8 mouse cellular contexts compared by ENCODE assay signal in genomic region chr17:14280425-14280833, GRCm38 (mm10). TPM values are rescaled to one million over a fixed set of nuclear protein-coding genes. Genes with fewer than 3 reads are reported as not detected.
A peak's percentile ranks its signal among the peaks of the same experiment; 100 is the strongest.
DNase-seq lines count a peak whose midpoint lies in the region; ATAC-seq lines count a peak whose summit lies in the region.

No protein-coding gene starts in this region.

- H3K9me3 ChIP-seq in neural tube, embryonic 11.5 days (ENCODE audit: control insufficient read depth, low read length), result no peaks in the 10 kb centered on the region
- H3K9me3 ChIP-seq in embryonic facial prominence, embryonic 15.5 days (replicated peaks), result no peaks in the 10 kb centered on the region
- no peaks in the 10 kb centered on the region for H3K9me3 ChIP-seq in liver, embryonic 16.5 days (replicated peaks; ENCODE audit: control insufficient read depth, low read length)
- no peaks in the 10 kb centered on the region for H3K9me3 ChIP-seq in stomach, embryonic 14.5 days (ENCODE audit: control insufficient read depth, low read depth, low read length)

- whole genome bisulfite sequencing in neural tube, embryonic 11.5 days, result under 1% methylated on average over 31 of the region's 31 CpGs
- WGBS in embryonic facial prominence, embryonic 15.5 days, result under 1% methylated on average over 31 of the region's 31 CpGs
- under 1% methylated on average over 31 of the region's 31 CpGs for WGBS in liver, embryonic 16.5 days (ENCODE audit: insufficient replicate concordance)
- WGBS in stomach, embryonic 14.5 days, result under 1% methylated on average over 31 of the region's 31 CpGs

- peaks cover 9% of the 10 kb centered on the region for H3K4me1 ChIP-seq in neural tube, embryonic 11.5 days (ENCODE audit: control insufficient read depth, insufficient read depth, low read length)
- peaks cover 32% of the 10 kb centered on the region for H3K4me1 ChIP-seq in embryonic facial prominence, embryonic 15.5 days
- H3K4me1 ChIP-seq in liver, embryonic 16.5 days (ENCODE audit: control insufficient read depth, low read depth, low read length), result no peaks in the 10 kb centered on the region; the same call in 1 of the 2 replicates
- H3K4me1 ChIP-seq in stomach, embryonic 14.5 days (ENCODE audit: control insufficient read depth, insufficient read depth, low read length), result peaks cover 9% of the 10 kb centered on the region; the same call in 1 of the 2 replicates

- no peak overlapping the region for H3K27ac ChIP-seq in neural tube, embryonic 11.5 days (ENCODE audit: low read depth, low read length)
- H3K27ac ChIP-seq in embryonic facial prominence, embryonic 15.5 days (replicated peaks), result peak overlapping the region; percentile 44; the same call in 1 of the 2 replicates
- H3K27ac ChIP-seq in liver, embryonic 16.5 days (ENCODE audit: low read length), result no peak overlapping the region
- peak overlapping the region; percentile 46; the same call in 1 of the 2 replicates for H3K27ac ChIP-seq in stomach, embryonic 14.5 days (ENCODE audit: low read length)

- peak overlapping the region; percentile 44 for H3K4me3 ChIP-seq in neural tube, embryonic 11.5 days (ENCODE audit: low read depth, low read length)
- peak overlapping the region; percentile 57 for H3K4me3 ChIP-seq in embryonic facial prominence, embryonic 15.5 days (replicated peaks)
- H3K4me3 ChIP-seq in liver, embryonic 16.5 days (ENCODE audit: low read depth, low read length), result peak overlapping the region; percentile 14; the same call in 1 of the 2 replicates
- peak overlapping the region; percentile 59 for H3K4me3 ChIP-seq in stomach, embryonic 14.5 days (ENCODE audit: low read depth, low read length)

- ATAC-seq in neural tube, embryonic 11.5 days (ENCODE audit: insufficient read depth, low FRiP score, low TSS enrichment), result no peak
- ATAC-seq in embryonic facial prominence, embryonic 15.5 days (ENCODE audit: insufficient number of reproducible peaks, low FRiP score, low TSS enrichment, low read depth), result no peak
- no peak for ATAC-seq in liver, embryonic 16.5 days (ENCODE audit: low read depth)
- ATAC-seq in stomach, embryonic 14.5 days (ENCODE audit: insufficient number of reproducible peaks, insufficient read depth, low FRiP score, low read depth), result no peak

- peak overlapping the region; percentile 91 for H3K4me2 ChIP-seq in neural tube, embryonic 11.5 days (ENCODE audit: low read depth)
- H3K4me2 ChIP-seq in embryonic facial prominence, embryonic 15.5 days (replicated peaks), result peak overlapping the region; percentile 91
- no peak overlapping the region for H3K4me2 ChIP-seq in liver, embryonic 16.5 days (ENCODE audit: low read depth, low read length)
- H3K4me2 ChIP-seq in stomach, embryonic 14.5 days (replicated peaks; ENCODE audit: low read depth, low read length), result peak overlapping the region; percentile 98

- intact Hi-C loops in heart, postnatal 14 days (cut with DNase I), result no loop called here

- H3K36me3 ChIP-seq in neural tube, embryonic 11.5 days (ENCODE audit: control insufficient read depth, insufficient read depth, low read length), result no peaks in the 10 kb centered on the region
- H3K36me3 ChIP-seq in embryonic facial prominence, embryonic 15.5 days, result no peaks in the 10 kb centered on the region
- no peaks in the 10 kb centered on the region for H3K36me3 ChIP-seq in liver, embryonic 16.5 days (ENCODE audit: control insufficient read depth, insufficient read depth)
- H3K36me3 ChIP-seq in stomach, embryonic 14.5 days (ENCODE audit: control insufficient read depth, insufficient read depth, low read length), result no peaks in the 10 kb centered on the region

- H3K9ac ChIP-seq in neural tube, embryonic 11.5 days (ENCODE audit: low read length), result no peak overlapping the region
- H3K9ac ChIP-seq in embryonic facial prominence, embryonic 15.5 days, result peak overlapping the region; percentile 35; the same call in 1 of the 2 replicates
- H3K9ac ChIP-seq in liver, embryonic 16.5 days (ENCODE audit: low read depth, low read length), result no peak overlapping the region
- H3K9ac ChIP-seq in stomach, embryonic 14.5 days (replicated peaks; ENCODE audit: low read depth, low read length), result peak overlapping the region; percentile 40

- peak; percentile 22 for DNase-seq in neural tube, embryonic 11.5 days (ENCODE audit: low spot score)
- DNase-seq in neural tube, embryonic 10.5 days (ENCODE audit: extremely low spot score, low spot score), result no peak
- DNase-seq in heart, postnatal 14 days, result peak; percentile 49 to 61
- no peak for DNase-seq in spleen, postnatal 4 days (ENCODE audit: low spot score in 2 of 2)
- no peak for DNase-seq in spleen, postnatal 14 days (ENCODE audit: low spot score in 2 of 2)

- peaks cover 36% of the 10 kb centered on the region for H3K27me3 ChIP-seq in neural tube, embryonic 11.5 days (ENCODE audit: control insufficient read depth, insufficient read depth, low read length)
- peaks cover 51% of the 10 kb centered on the region for H3K27me3 ChIP-seq in embryonic facial prominence, embryonic 15.5 days
- H3K27me3 ChIP-seq in liver, embryonic 16.5 days (ENCODE audit: control insufficient read depth, insufficient read depth, low read depth, low read length), result peaks cover 50% of the 10 kb centered on the region
- H3K27me3 ChIP-seq in stomach, embryonic 14.5 days (ENCODE audit: control insufficient read depth, insufficient read depth, low read length), result no peaks in the 10 kb centered on the region

RNA-seq across cellular contexts. Expression of gene Smoc2, which starts 1.1 kb away (rescaled TPM):
- 17.1 and 22.1 TPM in 2 replicates for polyA plus RNA-seq in neural tube, embryonic 11.5 days (2014; fragmentation: Nextera tagmentation; extraction: Ambion mirVana)
- polyA plus RNA-seq in embryonic facial prominence, embryonic 15.5 days (2015; fragmentation: Nextera tagmentation; extraction: Ambion mirVana), result 172 and 177 TPM in 2 replicates
- 10 to 100 TPM; 43.6 to 48.6 TPM for total RNA-seq in heart, postnatal 14 days (2021)
- polyA plus RNA-seq in liver, embryonic 16.5 days (2015; fragmentation: Nextera tagmentation; extraction: Ambion mirVana), result 5.7 and 7.8 TPM in 2 replicates
- 138 and 146 TPM in 2 replicates for polyA plus RNA-seq in stomach, embryonic 14.5 days (2014; fragmentation: Nextera tagmentation; extraction: Ambion mirVana)

Comparison
In these comparisons a context has a peak if more than half of its experiments do, and no peak if none do; other contexts are left out.
1. DNase-seq: peak in neural tube, embryonic 11.5 days (single experiment) and heart, postnatal 14 days (2 of 2); none in neural tube, embryonic 10.5 days (single experiment), spleen, postnatal 4 days (0 of 2) and spleen, postnatal 14 days (0 of 2).
2. H3K27ac ChIP-seq: peak in embryonic facial prominence, embryonic 15.5 days (single experiment) and stomach, embryonic 14.5 days (single experiment); none in neural tube, embryonic 11.5 days (single experiment) and liver, embryonic 16.5 days (single experiment).
3. H3K9ac ChIP-seq: peak in embryonic facial prominence, embryonic 15.5 days (single experiment) and stomach, embryonic 14.5 days (single experiment); none in neural tube, embryonic 11.5 days (single experiment) and liver, embryonic 16.5 days (single experiment).
4. Peak in every context shown above with its lines, with median percentiles within 50 percentile points of each other: H3K4me3 ChIP-seq.